Mouse (Mus musculus) lung, embryonic 15.5 days (tissue): Measurements from ENCODE around the gene Ntrk3. TPM values are rescaled to one million over a fixed set of nuclear protein-coding genes. Genes with fewer than 3 reads are reported as not detected.
A peak's percentile ranks its signal among the peaks of the same experiment; 100 is the strongest.

Source experiments
- ATAC-seq: fragments of 200-750 bp; cut with Nextera tagmentation; 2 replicates; pipeline ENCODE4 v1.8.0; 2017; ENCODE audit warnings: moderate number of reproducible peaks, borderline replicate concordance; ENCODE audit not compliant: low FRiP score, low TSS enrichment; ENCODE audit errors: extremely low read depth
- H3K27ac ChIP-seq: fragments of 300-500 bp; sonication (generic); 2 replicates; pipeline ENCODE4 v1.5.1; 2015; ENCODE audit warnings: moderate library complexity, mild to moderate bottlenecking, inconsistent platforms
- H3K27me3 ChIP-seq: fragments of 300-500 bp; sonication (generic); 2 replicates; pipeline ENCODE4 v1.6.1; 2015; ENCODE audit warnings: inconsistent platforms
- H3K36me3 ChIP-seq: fragments of 300-500 bp; sonication (generic); 2 replicates; pipeline ENCODE4 v1.6.1; 2015; ENCODE audit warnings: inconsistent platforms
- H3K4me1 ChIP-seq: fragments of 300-500 bp; sonication (generic); 2 replicates; pipeline ENCODE4 v1.6.1; 2015; ENCODE audit warnings: inconsistent platforms
- H3K4me2 ChIP-seq: fragments of 300-500 bp; sonication (generic); 2 replicates; pipeline ENCODE4 v1.6.1; 2015; ENCODE audit warnings: inconsistent platforms, mild to moderate bottlenecking, moderate library complexity
- H3K4me3 ChIP-seq: fragments of 300-500 bp; sonication (generic); 2 replicates; pipeline ENCODE4 v1.5.1; 2015; ENCODE audit warnings: mild to moderate bottlenecking, inconsistent platforms
- H3K9ac ChIP-seq: fragments of 300-500 bp; sonication (generic); 2 replicates; pipeline ENCODE4 v1.6.1; 2015; ENCODE audit warnings: inconsistent platforms
- H3K9me3 ChIP-seq: fragments of 300-500 bp; sonication (generic); 2 replicates; pipeline ENCODE4 v1.6.1; 2016; ENCODE audit warnings: inconsistent platforms
- WGBS: fragments of 180-500 bp; shearing (Covaris S2); methylation state at CpG from one replicate; pipeline ENCODE4 v1.1.7; 2015; 5-methylcytosine and 5-hydroxymethylcytosine counted together
- polyA plus RNA-seq: library from polyadenylated mRNA; unstranded; fragments of >200 nt; fragmentation: Nextera tagmentation; extraction: Ambion mirVana; gene quantifications from 2 replicates; pipeline ENCODE4 v1.2.1, GENCODE M21; 2015

Ntrk3 gene
- polyA plus RNA-seq, 1 experiment from 2014 or later, result 1.1 TPM

- WGBS, result 58% methylated on average over 2 of the region's 2 CpGs
- no peak overlapping the region for H3K9ac ChIP-seq
These were observed 166.6 kb downstream of the Ntrk3 start for GRCm38 (mm10) chr7:78571196-78571595.

GRCm38 (mm10) chr7:78569255-78569618 lies 168.6 kb downstream of the Ntrk3 start:
- Histone ChIP-seq H3K36me3 (no peaks in the 10 kb centered on the region), H3K9me3 (no peaks in the 10 kb centered on the region), H3K27me3 (peaks cover 25% of the 10 kb centered on the region; the same call in 1 of the 2 replicates), H3K9ac (no peak overlapping the region), H3K27ac (no peak overlapping the region), H3K4me1 (peaks cover 7% of the 10 kb centered on the region; the same call in 1 of the 2 replicates), H3K4me3 (no peak overlapping the region), H3K4me2 (peak overlapping the region; percentile 47)
- 0 out of 2 replicates have a peak, but pooled peaks have one; percentile 33 for ATAC-seq
- WGBS, result 5% methylated on average over 5 of the region's 5 CpGs

More at GRCm38 (mm10) chr7:78571196-78571595, 166.6 kb downstream of the Ntrk3 start:
- no peak for ATAC-seq
- Histone ChIP-seq H3K27me3 (peaks cover 44% of the 10 kb centered on the region), H3K4me1 (peaks cover 7% of the 10 kb centered on the region; the same call in 1 of the 2 replicates), H3K9me3 (no peaks in the 10 kb centered on the region), H3K4me2 (no peak overlapping the region), H3K27ac (no peak overlapping the region), H3K36me3 (no peaks in the 10 kb centered on the region), H3K4me3 (no peak overlapping the region)

GRCm38 (mm10) chr7:78568411-78569254 lies 169.2 kb downstream of the Ntrk3 start:
- Histone ChIP-seq H3K36me3 (no peaks in the 10 kb centered on the region), H3K27me3 (peaks cover 23% of the 10 kb centered on the region; the same call in 1 of the 2 replicates), H3K4me1 (peaks cover 7% of the 10 kb centered on the region; the same call in 1 of the 2 replicates), H3K9ac (no peak overlapping the region), H3K9me3 (no peaks in the 10 kb centered on the region), H3K4me2 (peak overlapping the region; percentile 47), H3K4me3 (no peak overlapping the region), H3K27ac (no peak overlapping the region)
- 15% methylated on average over 16 of the region's 16 CpGs for WGBS
- 0 out of 2 replicates have a peak, but pooled peaks have one; percentile 28 for ATAC-seq

- H3K36me3 ChIP-seq, result no peaks in the 10 kb centered on the region
- no peak overlapping the region for H3K4me2 ChIP-seq
- WGBS, result 48% methylated on average over 3 of the region's 3 CpGs
- no peak for ATAC-seq
- no peak overlapping the region for H3K9ac ChIP-seq
- peaks cover 7% of the 10 kb centered on the region; the same call in 1 of the 2 replicates for H3K4me1 ChIP-seq
- H3K4me3 ChIP-seq, result no peak overlapping the region
- no peaks in the 10 kb centered on the region for H3K9me3 ChIP-seq
- no peak overlapping the region for H3K27ac ChIP-seq
- peaks cover 16% of the 10 kb centered on the region; the same call in 1 of the 2 replicates for H3K27me3 ChIP-seq
These were observed 171.2 kb downstream of the Ntrk3 start for GRCm38 (mm10) chr7:78566617-78567016.

GRCm38 (mm10) chr7:78565386-78565785 lies 172.4 kb downstream of the Ntrk3 start:
- Histone ChIP-seq H3K4me2 (no peak overlapping the region), H3K27ac (no peak overlapping the region), H3K9ac (no peak overlapping the region), H3K4me3 (no peak overlapping the region), H3K4me1 (peaks cover 7% of the 10 kb centered on the region; the same call in 1 of the 2 replicates), H3K27me3 (peaks cover 11% of the 10 kb centered on the region; the same call in 1 of the 2 replicates), H3K9me3 (no peaks in the 10 kb centered on the region), H3K36me3 (no peaks in the 10 kb centered on the region)
- no peak for ATAC-seq
- WGBS, result 82% methylated on average over 3 of the region's 3 CpGs

- 77% methylated on average over 5 of the region's 5 CpGs for WGBS
- no peaks in the 10 kb centered on the region for H3K4me1 ChIP-seq
- H3K27me3 ChIP-seq, result no peaks in the 10 kb centered on the region
- no peak for ATAC-seq
- H3K4me2 ChIP-seq, result no peak overlapping the region
- H3K9ac ChIP-seq, result no peak overlapping the region
- H3K4me3 ChIP-seq, result no peak overlapping the region
- H3K9me3 ChIP-seq, result no peaks in the 10 kb centered on the region
- H3K27ac ChIP-seq, result no peak overlapping the region
- no peaks in the 10 kb centered on the region for H3K36me3 ChIP-seq
These were observed 179.3 kb downstream of the Ntrk3 start for GRCm38 (mm10) chr7:78558503-78558902.

GRCm38 (mm10) chr7:78555532-78555931 lies 182.3 kb downstream of the Ntrk3 start:
- Histone ChIP-seq H3K27me3 (no peaks in the 10 kb centered on the region), H3K9ac (no peak overlapping the region), H3K27ac (no peak overlapping the region), H3K9me3 (no peaks in the 10 kb centered on the region), H3K36me3 (no peaks in the 10 kb centered on the region), H3K4me2 (no peak overlapping the region), H3K4me3 (no peak overlapping the region), H3K4me1 (no peaks in the 10 kb centered on the region)
- ATAC-seq, result no peak
- WGBS, result 85% methylated on average over 5 of the region's 5 CpGs

- Histone ChIP-seq H3K4me1 (no peaks in the 10 kb centered on the region), H3K9me3 (no peaks in the 10 kb centered on the region), H3K36me3 (no peaks in the 10 kb centered on the region), H3K27me3 (no peaks in the 10 kb centered on the region), H3K9ac (no peak overlapping the region), H3K27ac (no peak overlapping the region), H3K4me2 (no peak overlapping the region), H3K4me3 (no peak overlapping the region)
- 86% methylated on average over 8 of the region's 8 CpGs for WGBS
- ATAC-seq, result no peak
These were observed 188.4 kb downstream of the Ntrk3 start for GRCm38 (mm10) chr7:78549461-78549860.

- no peaks in the 10 kb centered on the region for H3K4me1 ChIP-seq
- H3K4me3 ChIP-seq, result no peak overlapping the region
- WGBS, result 71% methylated on average over 5 of the region's 5 CpGs
- no peaks in the 10 kb centered on the region for H3K27me3 ChIP-seq
- no peak overlapping the region for H3K27ac ChIP-seq
- H3K9ac ChIP-seq, result no peak overlapping the region
- ATAC-seq, result no peak
- no peak overlapping the region for H3K4me2 ChIP-seq
- no peaks in the 10 kb centered on the region for H3K36me3 ChIP-seq
- H3K9me3 ChIP-seq, result no peaks in the 10 kb centered on the region
These were observed 189.1 kb downstream of the Ntrk3 start for GRCm38 (mm10) chr7:78548721-78549120.

GRCm38 (mm10) chr7:78546551-78546950 lies 191.3 kb downstream of the Ntrk3 start:
- 74% methylated on average over 10 of the region's 10 CpGs for WGBS
- Histone ChIP-seq H3K27ac (no peak overlapping the region), H3K9ac (no peak overlapping the region), H3K9me3 (no peaks in the 10 kb centered on the region), H3K4me3 (no peak overlapping the region), H3K4me2 (no peak overlapping the region), H3K36me3 (no peaks in the 10 kb centered on the region), H3K4me1 (no peaks in the 10 kb centered on the region), H3K27me3 (no peaks in the 10 kb centered on the region)
- no peak for ATAC-seq

GRCm38 (mm10) chr7:78542468-78542867 lies 195.3 kb downstream of the Ntrk3 start:
- ATAC-seq, result no peak
- Histone ChIP-seq H3K27me3 (no peaks in the 10 kb centered on the region), H3K4me1 (no peaks in the 10 kb centered on the region), H3K36me3 (no peaks in the 10 kb centered on the region), H3K4me2 (no peak overlapping the region), H3K9me3 (no peaks in the 10 kb centered on the region), H3K9ac (no peak overlapping the region), H3K4me3 (no peak overlapping the region), H3K27ac (no peak overlapping the region)
- WGBS, result 49% methylated on average over 4 of the region's 4 CpGs

GRCm38 (mm10) chr7:78530286-78530685 lies 207.5 kb downstream of the Ntrk3 start:
- H3K4me3 ChIP-seq, result no peak overlapping the region
- ATAC-seq, result no peak

More at GRCm38 (mm10) chr7:78530286-78530685, 207.5 kb downstream of the Ntrk3 start:
- Histone ChIP-seq H3K4me2 (no peak overlapping the region), H3K9ac (no peak overlapping the region), H3K9me3 (no peaks in the 10 kb centered on the region), H3K4me1 (no peaks in the 10 kb centered on the region), H3K27ac (no peak overlapping the region), H3K27me3 (no peaks in the 10 kb centered on the region), H3K36me3 (no peaks in the 10 kb centered on the region)
- 14% methylated on average over 6 of the region's 6 CpGs for WGBS
